Mouse (Mus musculus) spleen, postnatal 4 days (tissue): ENCODE data around the gene Mup3.
"Not testable (repeated sequence)": the region's sequence is repeated elsewhere in the genome, so short reads cannot be mapped to it uniquely, and the experiment has no call there.

Experiments
- DNase-seq, 2 experiments: peaks; one replicate each; pipeline ENCODE4 v3.0.0; 2022; ENCODE audit warnings: low spot score in 2 of 2

The Mup3 gene

DNA sequence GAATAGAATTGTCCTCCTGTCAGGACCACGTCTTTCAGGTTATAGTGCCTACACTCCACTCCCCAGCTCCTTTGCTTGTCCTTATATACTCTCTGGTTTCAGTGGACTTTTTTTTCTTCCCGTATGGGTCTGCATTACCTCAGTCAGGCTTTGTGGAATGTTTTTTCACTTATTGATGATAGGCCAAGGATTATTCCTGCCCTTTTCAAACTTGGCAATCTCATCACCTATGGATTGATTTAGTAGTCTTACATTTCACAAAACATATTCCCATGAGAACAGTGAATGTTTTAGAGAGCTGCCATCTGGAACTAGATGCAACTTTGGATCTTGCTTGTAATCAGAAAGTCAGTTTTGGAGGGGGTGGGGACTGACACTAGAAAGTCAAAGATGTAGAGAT is at the start of gene Mup3:
Mup3 (minus strand) TSS at position 102 of the 400 bp plus-strand sequence.
- DNase-seq, result no peak

DNA sequence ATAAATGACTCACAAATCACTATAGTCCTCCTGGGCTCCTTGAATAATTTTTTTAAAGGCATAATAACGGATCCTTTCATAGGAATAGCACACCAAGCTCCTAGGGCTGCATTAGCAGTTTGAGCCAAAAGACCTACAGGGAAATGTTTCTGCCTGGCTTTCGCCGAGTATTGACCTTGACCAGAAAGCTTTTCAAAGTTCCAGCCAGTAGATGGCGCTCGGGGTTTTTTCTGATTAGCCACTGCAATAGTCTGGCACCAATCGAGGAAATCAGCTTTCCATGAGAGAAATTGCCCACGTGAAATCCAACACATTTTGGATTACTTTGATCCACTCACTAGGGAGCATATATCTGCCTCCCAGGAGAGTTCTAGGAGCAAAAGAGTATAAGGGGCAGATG is 46.6 kb upstream of the Mup3 start:
- no peak for DNase-seq

DNA sequence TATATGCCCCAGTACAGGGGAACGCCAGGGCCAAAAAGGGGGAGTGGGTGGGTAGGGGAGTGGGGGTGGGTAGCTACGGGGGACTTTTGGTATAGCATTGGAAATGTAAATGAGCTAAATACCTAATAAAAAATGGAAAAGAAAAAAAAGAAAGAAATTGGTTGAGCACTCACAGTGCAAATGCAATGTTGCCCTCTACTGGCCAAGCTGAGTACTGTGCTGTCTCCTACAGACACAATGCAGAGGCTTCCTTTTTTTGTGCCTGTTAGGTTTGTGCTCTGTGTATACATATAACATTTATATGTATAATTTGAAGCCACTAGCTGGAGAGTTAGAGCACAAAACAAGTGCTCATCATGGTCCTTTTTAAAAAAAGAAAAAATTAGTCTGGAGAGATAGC is 16.2 kb upstream of the Mup3 start:
- not testable (repeated sequence) for DNase-seq

DNA sequence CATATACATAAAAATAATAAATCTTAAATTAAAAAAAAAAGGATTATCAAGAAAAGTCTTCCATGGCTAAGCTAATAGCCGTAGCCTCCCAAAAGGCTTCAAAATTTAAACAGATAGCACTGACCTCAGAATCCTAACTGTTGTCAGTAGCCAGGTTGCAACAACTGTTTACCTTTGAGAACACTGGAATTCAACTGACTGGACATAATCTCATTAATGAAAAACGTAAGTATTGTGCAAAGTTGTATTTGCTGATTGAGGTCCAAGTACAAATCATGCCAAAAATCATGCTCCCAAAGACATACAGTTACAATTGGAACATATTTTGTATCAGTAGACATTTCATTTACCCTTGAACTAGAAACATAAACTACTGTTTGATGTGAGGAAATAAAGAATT is 811 bp upstream of the Mup3 start:
- DNase-seq, result no peak

DNA sequence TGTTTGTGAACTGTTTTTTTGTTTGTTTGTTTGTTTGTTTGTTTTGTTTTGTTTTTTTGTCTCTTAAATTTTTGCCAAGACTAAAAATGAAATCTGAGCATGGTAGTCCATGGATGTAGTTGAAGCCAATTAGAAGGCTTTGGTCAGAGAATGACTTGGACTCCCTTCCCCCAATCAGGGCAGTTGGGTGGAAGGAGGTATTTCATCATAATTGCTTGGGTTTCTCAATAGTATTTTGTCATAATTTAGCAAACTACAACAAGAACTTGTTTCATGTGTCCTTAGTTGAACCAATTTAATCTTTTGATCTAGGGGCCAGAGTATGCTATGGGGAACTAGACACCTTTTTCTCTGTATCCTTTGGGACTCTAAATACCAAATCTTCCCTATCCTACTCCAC is 4.4 kb downstream of the Mup3 start:
- no peak for DNase-seq

DNA sequence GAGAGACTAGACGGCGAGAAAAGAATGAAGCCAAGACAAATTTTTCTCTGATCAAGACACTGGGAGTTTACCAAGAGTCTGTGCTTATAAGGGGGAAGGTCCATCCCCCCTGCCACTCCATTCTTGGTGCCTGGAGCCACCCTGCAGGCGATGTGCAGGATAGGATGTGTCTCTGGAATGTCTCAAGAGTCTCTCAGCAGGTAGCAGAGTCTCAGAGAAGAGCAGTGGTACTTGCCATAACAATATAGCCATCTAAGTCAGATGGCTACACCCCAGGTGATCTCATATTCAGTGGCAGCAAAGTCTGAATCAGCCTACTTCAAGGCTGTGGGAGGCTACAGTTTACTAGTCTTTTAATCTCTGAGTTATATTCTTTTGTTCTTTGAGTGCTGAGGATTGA is 12.0 kb downstream of the Mup3 start:
- DNase-seq, result no peak

DNA sequence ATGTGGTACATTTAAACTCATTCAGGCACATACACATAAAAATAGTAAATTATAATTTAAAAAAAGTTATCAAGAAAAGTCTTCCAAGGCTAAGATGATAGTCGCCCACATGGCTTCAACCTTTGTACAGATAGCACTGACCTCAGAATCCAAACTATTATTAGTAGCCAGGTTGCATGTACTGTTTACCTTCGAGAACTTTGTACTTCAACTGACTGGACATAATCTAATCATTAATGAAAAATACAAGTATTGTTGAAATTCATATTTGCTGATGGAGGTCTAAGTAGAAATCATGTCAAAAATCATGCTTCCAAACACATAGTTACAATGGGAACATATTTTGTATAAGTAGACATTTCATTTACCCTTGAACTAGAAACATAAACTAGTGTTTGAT is 32.4 kb downstream of the Mup3 start:
- DNase-seq, result not testable (repeated sequence)

DNA sequence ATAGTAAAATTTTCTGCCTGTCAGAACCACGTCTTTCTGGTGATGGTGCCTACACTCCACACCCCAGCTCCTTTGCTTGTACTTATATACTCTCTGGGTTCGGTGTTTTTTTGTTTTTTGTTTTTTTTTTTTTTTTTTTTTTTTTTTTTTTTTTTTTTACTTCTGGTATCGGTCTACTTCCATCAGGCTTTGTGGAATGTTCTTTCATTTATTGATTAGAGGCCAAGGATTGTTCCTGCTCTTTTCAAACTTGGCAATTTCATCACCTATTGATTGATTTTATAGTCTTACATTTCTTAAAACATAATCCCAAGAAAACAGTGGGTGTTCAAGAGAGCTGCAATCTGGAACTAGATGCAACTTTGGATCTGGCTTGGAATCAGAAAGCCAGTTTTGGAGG is 33.1 kb downstream of the Mup3 start, which contains the start of gene Mup20:
Mup20 (minus strand) TSS at position 101 of the 400 bp plus-strand sequence.
- DNase-seq, result not testable (repeated sequence)
